Mouse (Mus musculus) neural tube, embryonic 13.5 days (tissue): ENCODE measurements around the gene Tmem163. TPM values are rescaled to one million over a fixed set of nuclear protein-coding genes. Genes with fewer than 3 reads are reported as not detected.

Experiments used
- ATAC-seq: fragments of 200-750 bp; cut with Nextera tagmentation; 2 replicates; pipeline ENCODE4 v1.8.0; 2017; ENCODE audit warnings: low read depth, mild to moderate bottlenecking, moderate TSS enrichment, moderate library complexity
- H3K27ac ChIP-seq: fragments of 300-500 bp; sonication (generic); replicated peaks from 2 replicates; pipeline ENCODE4 v1.5.1; 2015; ENCODE audit warnings: moderate library complexity, mild to moderate bottlenecking, inconsistent platforms
- H3K27me3 ChIP-seq: fragments of 300-500 bp; sonication (generic); 2 replicates; pipeline ENCODE4 v1.6.1; 2015; ENCODE audit warnings: mild to moderate bottlenecking, inconsistent platforms
- H3K36me3 ChIP-seq: fragments of 300-500 bp; sonication (generic); 2 replicates; pipeline ENCODE4 v1.6.1; 2015; ENCODE audit warnings: mild to moderate bottlenecking, inconsistent platforms
- H3K4me1 ChIP-seq: fragments of 300-500 bp; sonication (generic); replicated peaks from 2 replicates; pipeline ENCODE4 v1.6.1; 2015; ENCODE audit warnings: inconsistent platforms
- H3K4me2 ChIP-seq: fragments of 300-500 bp; sonication (generic); 2 replicates; pipeline ENCODE4 v1.6.1; 2015; ENCODE audit warnings: inconsistent platforms, mild to moderate bottlenecking, moderate library complexity
- H3K4me3 ChIP-seq: fragments of 300-500 bp; sonication (generic); 2 replicates; pipeline ENCODE4 v1.5.1; 2015; ENCODE audit warnings: mild to moderate bottlenecking, inconsistent platforms
- H3K9ac ChIP-seq: fragments of 300-500 bp; sonication (generic); 2 replicates; pipeline ENCODE4 v1.6.1; 2015; ENCODE audit warnings: moderate library complexity, mild to moderate bottlenecking, inconsistent platforms
- H3K9me3 ChIP-seq: fragments of 300-500 bp; sonication (generic); 2 replicates; pipeline ENCODE4 v1.6.1; 2016; ENCODE audit warnings: inconsistent platforms
- WGBS: fragments of 180-500 bp; shearing (Covaris S2); methylation state at CpG from one replicate; pipeline ENCODE4 v1.1.7; 2015; 5-methylcytosine and 5-hydroxymethylcytosine counted together
- polyA plus RNA-seq: library from polyadenylated mRNA; unstranded; fragments of >200 nt; fragmentation: Nextera tagmentation; extraction: Ambion mirVana; gene quantifications from 2 replicates; pipeline ENCODE4 v1.2.1, GENCODE M21; 2015

Gene Tmem163
- polyA plus RNA-seq, 1 experiment from 2014 or later, result 66.2 TPM

DNA sequence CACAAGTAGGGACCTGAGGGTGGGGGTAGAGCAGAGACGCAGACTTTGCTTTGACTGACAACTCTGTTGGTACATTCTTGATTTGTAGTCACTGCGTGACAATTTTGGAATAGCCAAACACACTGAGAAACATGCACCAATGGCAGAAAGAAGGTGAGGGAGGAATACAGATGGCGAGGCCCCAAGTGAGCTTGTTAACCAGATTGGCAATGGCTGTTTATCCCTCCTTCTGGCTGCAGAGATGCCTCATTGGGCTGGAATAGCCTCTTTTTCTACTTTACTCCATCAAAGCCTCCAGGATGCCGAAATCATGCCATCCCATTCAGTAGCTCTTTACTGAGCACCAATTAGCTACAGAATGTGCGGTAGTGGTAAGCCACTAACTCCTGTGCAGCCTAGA lies 203.6 kb downstream of the Tmem163 start:
- Histone ChIP-seq H3K4me2 (no peak overlapping the region), H3K36me3 (peaks cover 25% of the 10 kb centered on the region), H3K9me3 (no peaks in the 10 kb centered on the region), H3K9ac (no peak overlapping the region), H3K4me1 (no peaks in the 10 kb centered on the region), H3K4me3 (no peak overlapping the region), H3K27me3 (no peaks in the 10 kb centered on the region), H3K27ac (no peak overlapping the region)
- no peak for ATAC-seq
- 84% methylated on average over 5 of the region's 5 CpGs for WGBS

DNA sequence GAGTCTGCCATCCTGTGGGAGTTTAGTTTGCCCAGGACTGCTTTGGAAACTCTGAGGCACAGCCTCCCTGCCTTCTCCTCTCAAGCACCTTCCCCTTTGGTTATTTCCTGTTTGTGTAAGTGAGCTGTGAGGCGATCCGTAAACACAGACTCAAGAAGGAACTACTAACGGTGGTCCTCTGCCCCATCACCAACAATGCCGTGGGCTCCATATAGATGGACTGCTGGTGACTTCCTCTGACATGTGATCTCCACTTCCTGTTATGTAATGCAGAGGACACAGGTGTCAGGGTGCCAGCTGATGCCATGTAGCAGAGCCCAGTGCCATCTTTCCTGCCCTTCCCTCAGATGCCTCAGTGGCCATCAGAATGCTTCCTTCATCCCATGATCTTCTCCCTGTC lies 209.2 kb downstream of the Tmem163 start:
- Histone ChIP-seq H3K36me3 (peaks cover 24% of the 10 kb centered on the region; the same call in 1 of the 2 replicates), H3K4me2 (no peak overlapping the region), H3K9me3 (no peaks in the 10 kb centered on the region), H3K27ac (no peak overlapping the region), H3K27me3 (no peaks in the 10 kb centered on the region), H3K9ac (no peak overlapping the region), H3K4me3 (no peak overlapping the region), H3K4me1 (no peaks in the 10 kb centered on the region)
- 91% methylated on average over 4 of the region's 4 CpGs for WGBS
- ATAC-seq, result no peak

- no peaks in the 10 kb centered on the region for H3K27me3 ChIP-seq
- H3K27ac ChIP-seq, result no peak overlapping the region
- H3K36me3 ChIP-seq, result peaks cover 24% of the 10 kb centered on the region; the same call in 1 of the 2 replicates
- 0 out of 2 replicates have a peak, but pooled peaks cover 7% of the 10 kb centered on the region for H3K4me1 ChIP-seq
- H3K9ac ChIP-seq, result no peak overlapping the region
- no peak overlapping the region for H3K4me2 ChIP-seq
- WGBS, result 97% methylated on average over 5 of the region's 5 CpGs
- H3K4me3 ChIP-seq, result no peak overlapping the region
- no peaks in the 10 kb centered on the region for H3K9me3 ChIP-seq
- ATAC-seq, result no peak
These were observed 212.1 kb downstream of the Tmem163 start for GRCm38 (mm10) chr1:127467238-127467637.

- Histone ChIP-seq H3K27me3 (no peaks in the 10 kb centered on the region), H3K4me2 (no peak overlapping the region), H3K36me3 (peaks cover 13% of the 10 kb centered on the region; the same call in 1 of the 2 replicates), H3K4me3 (no peak overlapping the region), H3K9me3 (no peaks in the 10 kb centered on the region), H3K27ac (no peak overlapping the region), H3K9ac (no peak overlapping the region), H3K4me1 (peaks cover 14% of the 10 kb centered on the region)
- no peak for ATAC-seq
- WGBS, result 70% methylated on average over 6 of the region's 6 CpGs
These were observed 214.1 kb downstream of the Tmem163 start for GRCm38 (mm10) chr1:127465292-127465691.

DNA sequence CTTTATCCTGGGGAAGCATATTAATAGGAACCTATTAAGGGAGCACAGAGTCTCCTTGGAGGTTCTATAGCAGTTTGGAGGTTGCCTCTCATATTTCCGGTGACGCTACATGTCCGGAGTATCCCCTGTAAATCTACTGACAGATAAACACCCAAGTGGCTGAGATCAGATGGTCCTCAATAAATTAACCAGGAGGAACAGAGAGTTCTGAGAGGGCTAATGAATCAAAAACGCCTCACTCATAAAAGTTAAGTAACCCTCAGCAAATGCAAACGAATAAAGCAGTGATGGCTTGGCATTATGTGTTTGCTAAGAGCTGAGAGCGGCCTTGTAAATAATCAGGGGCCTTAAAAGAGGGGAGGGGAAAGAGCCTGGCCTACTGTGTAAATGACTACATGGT lies 215.3 kb downstream of the Tmem163 start:
- Histone ChIP-seq H3K4me3 (no peak overlapping the region), H3K9ac (no peak overlapping the region), H3K4me2 (no peak overlapping the region), H3K27ac (no peak overlapping the region), H3K4me1 (peaks cover 14% of the 10 kb centered on the region), H3K9me3 (no peaks in the 10 kb centered on the region), H3K27me3 (no peaks in the 10 kb centered on the region), H3K36me3 (peaks cover 8% of the 10 kb centered on the region; the same call in 1 of the 2 replicates)
- WGBS, result 48% methylated on average over 6 of the region's 6 CpGs
- no peak for ATAC-seq

- Histone ChIP-seq H3K9me3 (no peaks in the 10 kb centered on the region), H3K27me3 (no peaks in the 10 kb centered on the region), H3K9ac (no peak overlapping the region), H3K4me2 (no peak overlapping the region), H3K27ac (peak overlapping the region; percentile 46), H3K4me3 (no peak overlapping the region), H3K4me1 (peaks cover 31% of the 10 kb centered on the region), H3K36me3 (peaks cover 8% of the 10 kb centered on the region; the same call in 1 of the 2 replicates)
- ATAC-seq, result peak; percentile 51
- 49% methylated on average over 9 of the region's 9 CpGs for WGBS
These were observed 218.3 kb downstream of the Tmem163 start for GRCm38 (mm10) chr1:127461017-127461416.

DNA sequence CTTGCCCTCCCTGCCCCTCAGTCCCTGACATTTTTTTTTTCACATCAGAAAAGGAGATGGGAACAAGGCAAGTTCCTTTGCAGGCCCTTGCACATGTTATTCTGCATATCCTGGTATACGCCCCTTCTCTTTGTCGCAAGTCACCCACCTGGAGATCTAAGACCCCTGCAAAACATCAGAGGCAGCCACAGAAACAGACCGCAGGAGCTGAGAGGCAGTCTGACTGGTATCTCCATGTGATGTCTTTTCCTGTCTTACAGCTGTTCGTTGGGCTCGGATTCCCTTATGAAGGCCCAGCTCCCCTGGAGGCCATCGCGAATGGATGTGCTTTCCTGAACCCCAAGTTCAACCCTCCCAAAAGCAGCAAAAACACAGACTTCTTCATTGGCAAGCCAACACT lies 219.8 kb downstream of the Tmem163 start:
- Histone ChIP-seq H3K9me3 (no peaks in the 10 kb centered on the region), H3K4me2 (no peak overlapping the region), H3K36me3 (peaks cover 8% of the 10 kb centered on the region; the same call in 1 of the 2 replicates), H3K27ac (no peak overlapping the region), H3K4me1 (peaks cover 31% of the 10 kb centered on the region), H3K9ac (no peak overlapping the region), H3K4me3 (no peak overlapping the region), H3K27me3 (no peaks in the 10 kb centered on the region)
- ATAC-seq, result no peak
- WGBS, result 58% methylated on average over 7 of the region's 7 CpGs

GRCm38 (mm10) chr1:127459015-127459451 lies 220.3 kb downstream of the Tmem163 start:
- H3K27me3 ChIP-seq, result no peaks in the 10 kb centered on the region
- WGBS, result 6% methylated on average over 6 of the region's 6 CpGs
- H3K36me3 ChIP-seq, result peaks cover 8% of the 10 kb centered on the region; the same call in 1 of the 2 replicates
- H3K4me3 ChIP-seq, result no peak overlapping the region
- H3K4me2 ChIP-seq, result no peak overlapping the region
- H3K27ac ChIP-seq, result peak overlapping the region; percentile 61
- peak; percentile 82 for ATAC-seq
- no peaks in the 10 kb centered on the region for H3K9me3 ChIP-seq
- peaks cover 29% of the 10 kb centered on the region for H3K4me1 ChIP-seq
- peak overlapping the region; percentile 60 for H3K9ac ChIP-seq

DNA sequence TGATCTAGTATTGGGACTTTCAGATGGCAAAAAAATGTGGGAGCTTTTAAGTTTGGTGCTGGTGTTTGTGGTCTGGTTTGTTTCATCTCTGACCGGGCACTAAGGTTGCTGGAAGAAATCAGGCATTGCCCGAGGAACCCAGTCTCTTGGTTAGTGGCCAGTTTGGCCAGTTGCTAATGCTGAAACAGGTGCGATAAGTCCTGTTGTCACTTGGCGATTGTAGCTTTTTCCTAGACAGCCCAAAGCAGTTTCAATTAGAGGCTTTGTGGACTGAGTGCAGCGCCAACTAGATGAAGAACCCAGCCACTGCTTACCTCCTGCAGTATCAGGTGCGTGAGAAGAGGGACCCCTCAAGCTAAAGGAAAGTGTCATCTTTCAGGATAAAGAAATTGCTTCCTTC lies 226.0 kb downstream of the Tmem163 start:
- H3K4me3 ChIP-seq, result no peak overlapping the region
- H3K27ac ChIP-seq, result no peak overlapping the region
- H3K27me3 ChIP-seq, result no peaks in the 10 kb centered on the region
- peaks cover 22% of the 10 kb centered on the region for H3K36me3 ChIP-seq
- no peak overlapping the region for H3K9ac ChIP-seq
- H3K4me2 ChIP-seq, result no peak overlapping the region
- H3K9me3 ChIP-seq, result peaks cover 4% of the 10 kb centered on the region; the same call in 1 of the 2 replicates
- 93% methylated on average over 6 of the region's 6 CpGs for WGBS
- ATAC-seq, result no peak
- peaks cover 12% of the 10 kb centered on the region for H3K4me1 ChIP-seq

DNA sequence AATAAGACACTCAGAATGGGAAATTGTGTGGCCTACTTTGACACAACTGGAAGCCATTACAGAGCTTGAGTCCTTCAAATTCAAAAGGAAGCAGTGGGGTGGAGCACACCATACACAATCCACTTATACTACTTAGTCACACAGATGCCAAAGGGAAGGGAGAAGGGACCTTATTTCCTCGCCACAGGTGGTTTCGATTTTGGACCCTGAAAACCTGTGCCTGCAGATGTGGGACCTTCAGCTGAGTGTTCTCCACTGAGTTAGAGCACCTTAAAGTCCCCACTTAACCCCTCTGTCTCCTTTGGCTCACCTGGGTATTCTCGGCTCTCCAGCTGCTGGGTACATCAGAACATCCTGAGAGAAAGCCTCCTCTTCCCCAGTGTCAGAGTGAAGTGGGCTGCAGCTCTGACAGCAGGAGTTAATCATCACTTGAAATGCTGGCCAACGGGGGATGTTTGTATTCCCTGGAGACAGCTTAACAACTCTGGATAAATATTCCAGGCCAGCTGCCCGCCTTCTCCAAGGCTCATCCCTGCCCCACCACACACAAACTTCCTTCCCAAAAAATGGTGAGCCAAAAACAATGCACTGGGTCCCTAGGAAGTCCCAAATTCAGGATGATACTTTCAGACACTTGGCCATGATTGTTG lies 234.4 kb downstream of the Tmem163 start:
- Histone ChIP-seq H3K36me3 (peaks cover 30% of the 10 kb centered on the region), H3K27ac (no peak overlapping the region), H3K4me1 (peaks cover 37% of the 10 kb centered on the region), H3K9me3 (peaks cover 5% of the 10 kb centered on the region; the same call in 1 of the 2 replicates), H3K27me3 (no peaks in the 10 kb centered on the region), H3K4me2 (no peak overlapping the region), H3K4me3 (no peak overlapping the region), H3K9ac (no peak overlapping the region)
- ATAC-seq, result no peak
- WGBS, result 62% methylated on average over 5 of the region's 5 CpGs

- H3K36me3 ChIP-seq, result peaks cover 19% of the 10 kb centered on the region
- H3K27ac ChIP-seq, result peak overlapping the region; percentile 28; the same call in 1 of the 2 replicates
- no peaks in the 10 kb centered on the region for H3K9me3 ChIP-seq
- H3K27me3 ChIP-seq, result no peaks in the 10 kb centered on the region
- no peak overlapping the region for H3K9ac ChIP-seq
- WGBS, result 31% methylated on average over 14 of the region's 14 CpGs
- no peak overlapping the region for H3K4me3 ChIP-seq
- ATAC-seq, result no peak
- H3K4me1 ChIP-seq, result peaks cover 44% of the 10 kb centered on the region
- H3K4me2 ChIP-seq, result no peak overlapping the region
These were observed 236.2 kb downstream of the Tmem163 start for GRCm38 (mm10) chr1:127442880-127443877.

DNA sequence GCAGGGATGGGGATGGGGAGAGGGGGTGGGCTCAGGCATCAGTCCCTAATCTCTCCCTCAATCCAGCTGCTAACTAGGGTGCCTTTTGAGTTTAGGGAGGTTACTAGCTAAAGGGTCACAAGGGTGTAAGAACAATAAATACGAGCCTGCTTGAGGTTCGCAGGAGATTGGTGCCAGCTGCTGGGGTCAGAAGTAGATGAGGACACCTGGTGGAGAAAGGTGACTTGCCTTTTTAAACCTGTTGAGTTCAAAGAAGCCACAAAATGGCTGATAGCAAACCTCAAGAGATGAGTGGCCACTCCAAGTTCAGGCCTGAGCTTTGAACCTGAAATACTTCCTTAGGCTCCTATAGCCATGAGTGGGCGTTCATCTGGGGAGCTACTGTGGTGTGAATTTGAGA lies 237.6 kb downstream of the Tmem163 start:
- no peak for ATAC-seq
- peaks cover 44% of the 10 kb centered on the region for H3K4me1 ChIP-seq
- H3K36me3 ChIP-seq, result peaks cover 6% of the 10 kb centered on the region
- no peaks in the 10 kb centered on the region for H3K9me3 ChIP-seq
- no peak overlapping the region for H3K27ac ChIP-seq
- no peak overlapping the region for H3K4me2 ChIP-seq
- no peaks in the 10 kb centered on the region for H3K27me3 ChIP-seq
- 67% methylated on average over 3 of the region's 3 CpGs for WGBS
- H3K4me3 ChIP-seq, result no peak overlapping the region
- H3K9ac ChIP-seq, result no peak overlapping the region
